Mouse (Mus musculus) liver, adult 2 months (tissue): ENCODE measurements at regions not wholly inside any gene's neighbourhood (a gene's known extent, or its start where the extent isn't known, plus 50 kb on each side); places are given as distances from the start of the nearest gene placed in this dataset.

Experiments used
- CTCF ChIP-seq: fragments of 200-500 bp; IDR thresholded peaks from 2 replicates; pipeline ENCODE4 v1.5.1; 2011; ENCODE audit warnings: low read depth, low read length, control low read depth
- POLR2A ChIP-seq: fragments of 200-500 bp; IDR thresholded peaks from 2 replicates; pipeline ENCODE4 v1.6.1; 2011; ENCODE audit warnings: low read length, control low read depth; ENCODE audit not compliant: insufficient read depth; ENCODE audit errors: extremely low read depth

- TF ChIP-seq POLR2A (no peak), CTCF (no peak)
Measured at GRCm38 (mm10) chr5:103261406-103261805, 50.3 kb upstream of the Mapk10 start.
